Mouse (Mus musculus) neutrophil, adult 5-6 weeks (primary cell): ENCODE data around the gene Mesp1. TPM values are rescaled to one million over a fixed set of nuclear protein-coding genes. Genes with fewer than 3 reads are reported as not detected.

Experiments used
- ATAC-seq: fragments of 151-379, 151-347 bp; 2 replicates; pipeline ENCODE4 v1.8.0; 2017; ENCODE audit warnings: mild to moderate bottlenecking, moderate TSS enrichment; ENCODE audit not compliant: insufficient number of reproducible peaks, poor library complexity, low FRiP score, severe bottlenecking; ENCODE audit errors: extremely low read depth
- total RNA-seq: library from RNA; stranded (forward); fragments of 200-1000 nt; gene quantifications from 2 replicates; pipeline ENCODE4 v1.2.3, GENCODE M21; 2017

Gene Mesp1
- total RNA-seq, 1 experiment from 2014 or later, result not detected

GRCm38 (mm10) chr7:79744585-79744984, 49.0 kb downstream of the Mesp1 start:
- ATAC-seq, result no peak

DNA sequence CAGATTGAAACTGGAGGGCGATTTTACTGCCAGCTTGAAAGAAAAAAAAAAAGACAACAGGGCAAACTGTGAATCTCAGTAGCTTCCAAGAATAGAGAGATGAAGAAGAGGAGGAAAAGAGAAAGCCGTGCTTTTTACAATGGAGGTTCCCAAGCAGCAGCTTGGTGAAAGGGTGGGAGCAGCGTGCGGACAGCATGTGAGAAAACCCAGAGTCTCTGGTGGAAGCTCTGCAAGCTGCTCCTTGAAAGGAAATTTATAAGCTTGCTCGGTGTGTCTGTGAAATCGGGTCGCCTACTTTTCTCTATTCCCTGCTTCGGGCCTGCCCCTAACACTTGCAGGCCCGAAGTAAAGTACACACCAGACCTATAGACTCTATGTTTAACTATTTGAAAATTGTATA, 49.5 kb downstream of the Mesp1 start:
- ATAC-seq, result no peak

GRCm38 (mm10) chr7:79742659-79743536, 50.7 kb downstream of the Mesp1 start, which contains the start of the genes Pex11a and Wdr93:
Pex11a (minus strand) TSS chr7:79743131.
Wdr93 (plus strand) TSS chr7:79743163.
- ATAC-seq, result peak; percentile 75

DNA sequence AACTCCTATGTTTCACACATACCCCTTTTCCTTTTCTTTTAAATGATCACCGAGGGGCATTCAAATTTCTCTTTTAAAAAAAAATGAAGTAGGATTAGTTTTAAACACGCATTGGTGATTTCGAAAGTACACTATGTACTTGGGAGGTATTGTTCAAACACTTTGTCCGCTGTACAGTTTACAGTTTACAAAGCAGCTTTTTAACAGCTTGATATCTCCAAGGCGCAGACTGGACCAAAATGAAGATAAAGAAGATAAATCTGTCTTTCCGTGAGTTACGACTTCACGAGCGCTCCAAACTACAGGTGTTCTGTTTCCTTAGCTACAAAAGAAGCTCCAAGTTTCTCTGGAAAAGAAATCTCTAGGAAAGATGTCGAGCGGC, 51.3 kb downstream of the Mesp1 start:
- ATAC-seq, result no peak

Other genes with a start within 250 kb of the Mesp1 start
- not detected in 2 replicates for gene Rhcg, start 176.1 kb downstream of the Mesp1 start, total RNA-seq
- 0.98 and 1.6 TPM in 2 replicates for gene Ticrr, start 133.6 kb downstream of the Mesp1 start, total RNA-seq
- gene Kif7, start 78.1 kb downstream of the Mesp1 start, total RNA-seq, result 0.12 TPM in 1 of 2 replicates, not detected in the other
- gene Plin1, start 60.9 kb downstream of the Mesp1 start, total RNA-seq, result not detected in 2 replicates
- gene Pex11a, start 50.7 kb downstream of the Mesp1 start, total RNA-seq, result 0.37 TPM in 1 of 2 replicates, not detected in the other
- gene Wdr93, start 50.6 kb downstream of the Mesp1 start, total RNA-seq, result not detected in 2 replicates
- not detected in 2 replicates for gene Mesp2, start 16.9 kb upstream of the Mesp1 start, total RNA-seq
- not detected in 2 replicates for gene Anpep, start 67.3 kb upstream of the Mesp1 start, total RNA-seq
- gene Ap3s2, start 126.9 kb upstream of the Mesp1 start, total RNA-seq, result 5.0 and 5.9 TPM in 2 replicates
- gene Arpin, start 141.6 kb upstream of the Mesp1 start, total RNA-seq, result not detected in 2 replicates
- gene Zfp710, start 231.0 kb upstream of the Mesp1 start, total RNA-seq, result 64.9 and 67.2 TPM in 2 replicates